Mouse (Mus musculus) urinary bladder, postnatal 4 days (tissue): ENCODE data around the gene Mical2.

Experiments
- DNase-seq, 2 experiments: peaks; one replicate each; pipeline ENCODE4 v3.0.0; 2021 to 2022; ENCODE audit warnings: low spot score in 2 of 2

Gene Mical2

DNA sequence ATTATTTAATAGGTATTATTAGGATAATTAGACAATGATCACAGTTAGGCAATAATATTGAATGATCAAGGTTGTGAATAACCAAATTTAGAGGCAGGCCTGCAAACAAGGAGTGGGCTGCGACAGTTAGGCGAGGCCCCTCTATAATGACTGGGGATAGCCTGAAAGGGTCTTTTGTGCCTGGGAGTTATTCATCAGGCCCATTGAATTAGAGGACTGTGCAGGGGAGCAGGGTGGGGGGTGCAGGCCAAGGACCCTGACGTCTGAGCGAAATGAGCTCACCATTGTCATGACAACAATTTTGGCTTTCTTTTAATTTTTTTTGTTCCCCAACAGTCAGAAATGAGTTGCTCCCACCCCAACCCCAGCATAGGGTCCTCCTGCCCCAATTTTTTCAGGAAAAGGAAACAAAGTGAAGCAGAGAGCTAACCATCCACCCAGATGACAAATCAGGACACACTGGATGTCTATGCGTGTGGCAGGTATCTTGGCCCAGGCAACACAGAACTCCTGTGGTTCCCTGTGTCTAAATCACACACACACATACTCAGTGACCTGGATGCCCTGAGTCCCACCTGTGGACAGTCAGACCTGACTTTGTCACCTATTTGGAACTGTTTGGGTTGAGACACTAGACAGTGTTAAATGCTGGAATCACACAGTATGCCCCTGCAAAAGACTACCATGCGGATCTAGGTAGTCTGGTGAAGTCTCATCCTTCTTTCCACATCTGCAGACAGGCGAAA, 173.9 kb downstream of the Mical2 start:
- DNase-seq: no peak

DNA sequence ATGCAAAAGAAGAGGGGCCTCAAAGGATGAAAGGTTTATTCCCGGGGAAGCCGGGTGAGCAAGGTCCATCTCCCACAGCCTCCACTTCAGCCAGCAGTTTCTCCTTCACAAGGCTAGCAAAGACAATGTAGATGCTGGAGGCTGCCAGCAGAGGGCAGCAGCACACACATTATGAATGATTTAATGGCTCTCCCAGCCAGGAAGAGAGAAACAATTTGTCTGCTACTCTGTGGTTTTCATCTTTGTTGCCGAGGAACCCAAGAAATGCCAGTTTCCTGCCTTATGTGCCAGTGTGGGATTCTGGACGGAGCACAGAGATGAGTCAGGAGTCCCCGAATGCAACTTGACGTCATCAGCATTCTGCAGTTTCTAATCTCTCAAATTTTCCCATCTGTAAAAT, 174.5 kb downstream of the Mical2 start:
- DNase-seq: peak; percentile 70 to 83

DNA sequence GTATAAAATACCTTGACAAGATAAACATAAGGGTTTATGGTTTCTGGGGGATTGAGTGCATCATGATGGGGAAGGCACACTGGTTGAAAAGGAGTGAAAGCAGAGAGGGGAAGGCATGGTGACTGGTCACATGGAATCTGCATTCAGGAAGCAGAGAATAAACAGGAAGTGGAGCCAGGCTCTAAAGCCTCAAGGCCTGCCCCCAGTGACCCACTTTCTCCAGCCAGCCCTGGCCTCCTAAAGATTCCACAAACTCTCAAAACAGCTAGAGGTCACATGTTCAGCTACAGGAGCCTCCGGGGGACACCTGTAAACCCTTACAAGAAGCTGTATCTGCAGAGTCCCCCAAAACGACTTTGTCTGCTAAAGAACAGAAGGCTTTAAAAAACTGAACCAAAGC, 179.4 kb downstream of the Mical2 start:
- DNase-seq: no peak

DNA sequence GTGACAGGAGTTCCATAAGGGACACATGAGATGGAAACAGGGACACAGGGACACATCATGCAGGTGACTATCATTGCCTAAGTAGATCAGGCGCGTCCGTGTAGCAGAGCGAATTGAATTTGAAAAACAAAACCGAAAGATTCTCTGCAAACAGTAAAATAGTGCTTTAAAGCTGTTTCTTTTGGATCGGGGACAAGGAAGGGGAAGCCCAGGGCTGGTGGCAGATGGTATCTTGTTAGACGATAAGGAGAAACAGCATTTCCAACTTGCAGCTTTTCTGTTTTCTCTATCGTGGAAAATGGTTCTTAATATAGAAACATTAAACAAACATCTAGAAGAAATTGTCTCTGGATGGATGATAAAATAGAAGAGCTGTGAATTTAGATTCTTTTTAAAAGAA, 179.9 kb downstream of the Mical2 start:
- no peak for DNase-seq

DNA sequence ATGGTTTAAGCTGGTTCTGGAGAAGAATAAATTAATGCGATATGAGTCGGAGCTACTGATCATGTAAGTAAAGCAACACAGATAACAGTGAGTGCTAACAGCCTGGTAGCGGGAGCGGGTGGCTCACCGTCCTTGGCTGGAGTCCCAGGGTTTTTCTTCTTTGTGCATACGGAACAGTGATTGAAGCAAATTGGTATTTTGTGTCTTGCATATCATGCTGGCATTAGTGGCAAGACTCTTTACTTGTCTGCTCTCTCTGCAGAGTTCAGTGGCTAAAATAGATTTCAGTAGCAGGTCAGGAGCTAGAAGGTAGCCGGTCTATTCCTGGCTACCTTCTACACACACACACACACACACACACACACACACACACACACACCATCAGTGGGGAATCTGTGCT, 181.9 kb downstream of the Mical2 start:
- no peak for DNase-seq

DNA sequence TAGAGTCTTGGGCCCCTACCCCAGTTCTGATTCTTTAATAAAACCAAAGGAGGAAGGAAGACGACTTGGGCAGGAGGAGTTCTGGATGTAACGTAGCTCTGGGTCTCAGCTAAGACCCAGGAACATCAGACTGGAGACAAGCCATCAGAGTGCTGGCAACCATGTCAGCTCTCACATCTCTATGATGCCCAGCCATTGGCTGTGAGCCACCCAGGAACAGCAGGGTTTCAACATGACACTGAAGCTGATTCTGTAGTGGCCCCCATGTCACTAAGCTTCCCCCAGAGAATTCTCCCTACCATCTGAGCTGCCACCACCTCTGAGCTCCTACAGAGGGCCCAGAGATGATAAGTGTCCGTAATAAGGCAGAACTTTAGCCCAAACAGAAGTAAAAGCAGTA, 184.3 kb downstream of the Mical2 start:
- DNase-seq: no peak

DNA sequence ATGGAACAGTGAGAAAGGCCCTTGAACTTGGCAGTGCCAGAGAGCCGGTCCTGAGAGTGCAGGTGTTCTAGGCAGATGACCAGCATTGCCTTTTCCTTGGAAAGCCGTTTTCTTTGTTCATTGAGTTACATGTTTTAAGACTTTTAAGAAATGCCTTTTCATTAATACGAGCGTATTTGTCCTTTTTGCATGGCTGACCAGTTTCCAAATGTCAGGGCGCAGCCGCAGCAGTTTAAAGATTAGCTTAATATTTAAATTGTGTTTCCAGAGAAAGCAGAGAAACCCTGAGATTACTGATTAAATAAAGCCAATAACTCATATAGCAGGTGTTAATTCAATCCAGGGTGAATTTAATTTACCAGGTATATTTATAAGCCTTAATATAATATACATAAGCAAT, 187.6 kb downstream of the Mical2 start:
- DNase-seq: no peak

DNA sequence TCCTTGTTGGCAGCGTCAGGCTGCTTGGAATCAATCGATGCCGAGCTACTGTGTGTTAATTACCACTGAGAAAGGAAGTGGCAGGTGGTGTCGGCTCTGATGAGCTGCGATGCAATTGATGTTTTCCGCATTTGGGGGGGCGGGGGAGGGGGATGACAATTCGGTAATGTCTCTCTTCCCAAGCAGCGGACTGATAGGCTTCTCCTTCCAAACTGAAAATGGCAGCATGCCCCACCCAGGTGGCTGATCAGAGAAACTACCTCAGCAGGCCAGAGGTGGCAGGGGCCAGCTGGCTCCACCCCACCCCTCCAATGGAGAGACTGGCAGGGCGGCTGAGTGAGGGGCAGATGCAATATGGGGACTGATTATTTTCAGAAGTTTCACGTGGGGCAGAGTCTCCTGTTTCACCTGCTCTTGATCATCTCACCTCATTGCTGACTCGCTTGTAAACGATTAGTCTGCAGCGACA, 190.4 kb downstream of the Mical2 start:
- DNase-seq: no peak

DNA sequence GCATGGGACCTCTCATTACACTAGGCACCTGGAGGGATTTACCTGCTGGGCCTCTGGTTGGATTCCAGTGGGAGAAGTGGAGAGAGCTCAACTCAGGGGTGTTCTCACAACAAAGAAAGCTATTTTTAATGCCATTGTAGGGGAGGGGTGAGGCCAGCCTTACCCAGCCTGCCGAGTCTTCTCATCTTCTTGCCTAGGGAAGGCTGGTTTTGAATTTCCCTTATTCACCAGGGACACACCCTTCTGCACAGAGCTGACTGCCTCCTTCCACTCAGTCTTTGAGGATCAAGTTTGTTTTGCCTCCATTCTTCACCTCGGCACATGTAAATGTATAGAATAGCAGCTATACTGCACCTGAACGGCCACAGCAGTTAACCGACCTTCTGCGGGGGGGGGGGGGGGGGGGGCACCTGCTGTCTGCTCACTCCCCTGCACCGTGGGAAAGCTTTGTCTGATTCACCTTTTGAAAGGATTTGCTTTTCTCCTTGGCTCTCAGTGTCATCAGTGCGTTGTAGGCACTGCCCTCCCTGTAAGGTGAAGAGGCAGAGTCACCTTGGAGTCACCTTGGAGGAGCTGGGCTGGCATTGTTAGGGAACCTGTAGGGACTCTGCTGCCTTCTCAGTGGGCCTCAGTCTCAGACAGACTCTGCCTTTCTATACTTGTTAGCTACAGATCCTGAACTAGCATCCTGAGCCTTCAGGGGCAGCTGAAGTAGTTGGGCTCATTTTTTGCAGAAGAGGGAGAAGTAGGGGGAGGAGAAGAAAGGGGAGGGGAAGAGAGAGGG, 191.3 kb downstream of the Mical2 start:
- no peak for DNase-seq

DNA sequence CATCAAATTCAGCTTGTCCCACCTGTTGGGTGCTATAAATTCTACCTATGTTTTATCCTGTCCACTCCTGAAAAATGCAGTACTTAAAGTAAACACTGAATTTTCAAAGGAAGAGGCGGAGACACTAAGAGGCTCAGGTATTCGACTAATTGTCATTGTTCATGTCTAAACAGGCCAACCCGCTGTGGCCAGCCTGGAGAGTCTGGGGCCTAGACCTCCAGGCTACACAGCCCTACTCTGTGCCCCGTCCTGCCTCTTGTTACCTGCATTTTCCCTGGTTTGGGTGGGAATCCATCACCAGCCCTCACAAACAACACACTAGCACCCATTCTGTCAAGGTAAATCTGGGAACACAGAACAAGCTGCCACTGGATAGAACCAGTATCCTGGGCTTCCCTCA, 191.9 kb downstream of the Mical2 start:
- no peak for DNase-seq

DNA sequence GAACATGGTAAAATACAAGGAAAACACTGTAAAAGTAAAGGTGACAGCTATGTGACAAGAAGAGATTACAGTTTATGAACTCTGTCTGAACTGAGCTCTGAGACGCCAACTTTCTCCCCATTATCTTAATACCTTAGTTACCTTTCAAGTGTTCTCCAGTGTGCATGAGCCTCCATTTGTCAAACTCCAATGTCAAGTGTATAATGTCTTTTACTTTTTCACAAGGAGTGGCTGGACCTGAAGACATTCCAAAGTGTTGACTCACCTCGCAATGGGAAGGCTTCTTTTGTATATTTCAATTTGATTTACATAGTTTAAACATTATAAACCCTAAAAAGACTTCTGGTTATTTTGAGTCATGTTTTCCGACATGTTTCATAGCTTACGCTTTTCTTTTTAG, 197.8 kb downstream of the Mical2 start:
- no peak for DNase-seq

DNA sequence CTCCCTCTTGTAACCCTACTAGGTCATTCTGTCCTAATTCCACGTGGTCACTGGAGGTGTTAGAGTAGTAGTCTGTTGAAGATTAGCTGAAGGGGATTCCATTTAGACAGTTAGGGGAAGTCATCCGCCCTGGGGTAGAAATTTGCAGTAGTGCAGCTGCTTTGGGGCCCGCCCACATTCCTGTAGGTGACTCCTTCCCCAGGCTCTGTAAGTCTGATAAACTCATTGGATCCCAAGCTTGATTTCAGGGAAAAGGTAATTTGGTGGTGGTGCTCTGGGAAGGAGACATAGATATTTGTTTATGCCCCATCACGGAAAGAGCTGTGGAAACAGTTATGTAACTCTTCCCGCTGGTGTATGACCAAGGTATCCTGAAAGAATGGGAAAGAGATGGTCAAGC, 201.2 kb downstream of the Mical2 start:
- no peak for DNase-seq

DNA sequence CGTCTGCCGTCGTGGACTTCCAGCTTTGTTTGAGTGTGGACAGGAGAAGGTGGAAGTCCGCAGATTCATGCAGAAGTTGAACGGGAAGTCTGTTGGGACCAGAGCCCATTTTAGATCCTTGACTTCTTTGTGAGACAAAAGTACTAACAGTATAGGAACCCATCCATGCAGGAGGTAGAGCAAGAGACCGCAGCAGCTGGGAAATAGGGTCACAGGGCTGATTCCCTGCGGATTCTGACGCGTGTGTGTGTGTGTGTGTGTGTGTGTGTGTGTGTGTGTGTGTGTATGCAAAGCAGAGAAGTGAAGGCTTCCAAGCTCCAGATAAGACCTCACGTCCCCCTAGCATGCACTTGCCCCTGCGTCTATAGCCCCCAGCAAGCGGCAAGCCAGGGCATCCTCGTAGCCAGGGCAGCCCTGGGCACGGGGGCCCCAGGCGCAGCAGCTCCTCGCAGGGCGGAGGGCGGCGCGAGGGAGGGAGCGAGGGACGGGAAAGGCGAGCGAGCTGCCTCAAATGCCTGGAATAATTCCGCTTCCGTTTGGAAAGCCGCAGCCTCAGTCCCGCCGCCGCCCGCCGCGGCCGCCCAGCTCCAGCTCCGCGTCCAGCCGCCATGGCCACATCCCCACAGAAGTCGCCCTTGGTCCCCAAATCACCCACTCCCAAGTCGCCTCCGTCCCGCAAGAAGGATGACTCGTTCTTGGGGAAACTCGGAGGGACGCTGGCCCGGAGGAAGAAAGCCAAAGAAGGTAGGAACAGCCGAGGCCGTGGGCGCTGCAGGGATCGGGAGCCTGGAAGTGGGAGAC, 201.9 kb downstream of the Mical2 start, which contains the start of gene Parva:
Parva (plus strand) TSS at position 149 of the 801 bp plus-strand sequence.
- peak; percentile 75 to 77 for DNase-seq

DNA sequence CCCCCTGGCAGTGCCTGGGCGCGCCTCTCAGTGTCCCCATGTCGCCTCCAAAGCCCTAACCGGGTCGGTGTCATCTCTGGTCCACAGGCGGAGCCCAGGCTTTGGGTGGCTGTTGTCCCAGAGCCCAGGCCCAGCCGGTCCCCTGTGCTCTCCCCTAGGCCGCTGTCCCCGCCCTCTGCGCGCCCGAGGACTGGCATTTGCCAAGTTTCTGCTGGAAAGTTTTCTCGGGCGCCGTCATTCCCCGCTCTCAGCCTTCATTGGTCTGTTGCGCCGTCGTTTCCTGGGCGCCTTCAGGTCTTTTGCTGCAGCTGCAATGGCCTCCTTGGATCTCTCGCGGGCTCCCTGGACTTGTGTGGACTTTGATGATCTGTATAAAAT, 202.5 kb downstream of the Mical2 start:
- DNase-seq: peak; percentile 84 to 91

DNA sequence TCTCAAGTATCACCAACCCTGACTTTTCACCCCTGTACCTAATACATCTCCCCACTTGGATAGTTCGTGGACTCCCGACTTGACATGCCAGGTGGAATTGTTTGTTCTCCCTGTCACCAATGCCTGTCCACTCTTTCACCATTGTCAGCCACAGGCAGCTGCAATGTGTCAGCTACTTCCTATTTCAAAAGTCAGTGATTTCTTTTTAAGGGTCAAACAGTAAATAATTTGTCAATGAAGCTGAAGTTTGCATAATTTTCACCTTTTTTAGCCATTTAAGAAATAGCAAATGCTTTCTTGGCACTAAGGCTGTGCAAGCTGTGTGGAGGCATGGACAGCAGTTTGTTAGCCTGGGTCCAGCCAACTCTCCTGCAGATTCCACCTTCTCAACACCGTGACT, 214.2 kb downstream of the Mical2 start:
- no peak for DNase-seq

DNA sequence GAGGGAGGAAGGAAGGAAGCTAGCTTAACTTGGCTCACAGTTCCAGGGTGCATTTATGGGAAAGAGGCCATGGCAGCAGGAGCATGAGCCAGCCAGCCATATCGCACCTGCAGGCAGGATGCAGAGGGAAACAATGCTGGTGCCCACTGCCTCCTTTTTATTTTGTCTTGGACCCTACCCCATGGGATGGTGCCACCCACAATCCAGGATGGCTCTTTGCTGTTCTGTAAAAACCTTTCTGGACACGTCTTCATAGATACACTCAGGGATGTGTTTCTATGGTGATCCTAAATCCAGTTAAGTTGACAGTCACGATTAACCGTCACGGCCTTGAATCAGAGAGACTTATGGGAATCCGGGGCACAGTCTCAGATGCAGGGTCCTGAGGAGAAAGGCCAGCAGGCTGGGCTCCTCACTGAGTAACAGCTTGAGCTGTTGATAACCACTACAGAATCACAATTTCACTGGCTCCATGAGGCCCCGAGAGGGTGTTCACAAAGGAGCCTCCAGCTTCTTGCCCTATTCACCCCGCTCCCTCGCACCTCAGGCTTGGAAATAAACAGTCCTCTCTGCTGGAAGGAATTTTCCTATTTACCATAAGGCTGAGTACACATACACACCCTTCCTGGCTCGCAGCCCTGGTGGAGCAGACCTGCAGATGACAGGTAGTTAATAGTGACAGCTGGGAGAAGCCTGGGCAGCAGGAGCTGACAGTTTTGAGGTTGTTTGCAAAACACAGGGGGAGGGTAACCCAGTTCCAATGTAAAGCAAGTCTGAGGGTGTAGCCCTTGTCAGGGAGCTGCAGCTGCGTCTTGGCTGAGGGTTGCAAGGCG, 218.7 kb downstream of the Mical2 start:
- DNase-seq: no peak

DNA sequence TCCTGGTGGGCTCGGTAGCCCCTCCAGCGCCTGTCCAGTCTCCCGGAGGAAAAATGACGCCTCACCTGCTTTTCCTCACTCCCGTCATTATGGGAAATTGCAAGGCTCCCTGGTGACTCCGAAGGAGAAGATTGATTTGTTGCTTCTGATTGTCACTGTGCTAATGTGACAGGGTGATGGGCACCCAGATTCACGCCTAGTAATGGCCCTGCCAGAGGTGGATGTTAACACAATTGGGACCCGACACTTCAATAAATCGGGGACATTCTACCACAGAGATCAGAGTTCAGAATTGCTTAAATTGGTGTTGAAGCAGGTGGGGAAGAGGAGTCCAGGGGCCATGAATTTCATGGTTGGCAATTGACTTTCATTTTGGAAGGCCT, 219.3 kb downstream of the Mical2 start:
- DNase-seq: no peak

DNA sequence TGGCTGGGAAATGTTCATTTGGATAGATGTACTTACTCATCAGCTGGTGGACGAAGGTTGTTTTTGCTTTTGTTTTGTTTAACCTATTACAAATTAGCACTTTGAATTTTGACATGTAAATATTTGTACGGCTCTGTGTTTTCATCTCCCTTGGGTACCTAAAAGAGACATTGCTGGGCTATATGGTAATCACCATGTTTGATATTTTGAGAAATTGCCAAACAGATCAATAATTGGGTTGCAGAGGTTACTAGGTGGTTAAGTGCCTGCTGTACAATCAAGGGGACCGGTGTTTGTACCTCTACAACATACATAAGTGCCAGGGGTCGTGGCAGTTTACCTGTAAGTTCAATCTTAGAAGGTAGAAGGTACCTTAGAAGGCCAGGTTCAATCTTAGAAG, 220.8 kb downstream of the Mical2 start:
- DNase-seq: no peak

DNA sequence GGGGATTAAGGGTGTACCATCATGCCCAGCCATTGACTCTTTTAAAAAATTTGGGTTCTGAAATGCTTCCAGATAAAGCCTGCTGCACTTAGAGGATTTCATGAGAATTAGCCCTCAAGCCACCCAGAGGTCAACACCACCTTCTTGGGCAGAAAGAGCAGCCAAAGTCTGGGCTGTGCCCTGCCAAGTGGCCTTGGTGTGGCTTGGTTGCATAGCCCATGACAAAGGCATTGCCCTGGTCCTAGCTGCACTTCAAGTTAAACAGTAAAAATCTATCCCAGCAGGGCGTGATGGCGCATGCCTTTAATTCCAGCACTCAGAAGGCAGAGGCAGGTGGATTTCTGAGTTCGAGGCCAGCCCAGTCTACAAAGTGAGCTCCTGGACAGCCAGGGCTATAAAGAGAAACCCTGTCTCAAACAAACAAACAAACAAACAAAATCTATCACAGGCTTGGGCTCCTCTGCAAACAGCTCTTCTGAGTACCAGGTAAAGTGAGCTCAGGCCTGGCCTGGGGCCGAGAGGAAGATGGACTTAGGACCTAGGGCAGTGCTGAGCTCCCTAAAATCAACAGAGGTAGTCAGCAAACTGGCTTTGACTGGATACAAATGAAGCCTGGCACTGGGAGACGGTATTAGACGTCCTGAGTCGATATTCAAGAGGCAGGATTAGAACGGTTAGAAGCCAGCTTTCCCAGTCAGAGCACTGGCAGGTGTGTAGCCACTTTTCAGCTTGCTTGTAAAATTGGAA, 224.5 kb downstream of the Mical2 start:
- no peak for DNase-seq

DNA sequence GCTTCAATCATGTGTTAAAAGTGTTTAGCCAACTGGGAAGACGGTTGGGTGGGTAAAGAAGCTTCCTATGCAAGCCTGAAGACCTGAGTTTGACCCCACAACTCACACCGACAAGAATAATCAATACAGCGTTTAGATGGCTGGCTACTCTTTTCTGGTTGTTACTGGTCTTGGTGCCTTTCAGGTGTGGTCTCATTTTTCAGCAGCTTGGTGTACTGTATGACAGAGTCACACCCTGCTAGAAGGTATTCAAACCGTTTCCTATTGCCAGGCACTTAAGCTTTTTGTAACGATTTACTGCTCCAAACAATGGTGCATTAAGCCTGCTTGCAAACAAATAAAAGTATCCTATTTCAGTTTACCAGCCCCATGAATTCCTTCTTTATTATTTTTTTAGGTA, 226.8 kb downstream of the Mical2 start:
- no peak for DNase-seq

DNA sequence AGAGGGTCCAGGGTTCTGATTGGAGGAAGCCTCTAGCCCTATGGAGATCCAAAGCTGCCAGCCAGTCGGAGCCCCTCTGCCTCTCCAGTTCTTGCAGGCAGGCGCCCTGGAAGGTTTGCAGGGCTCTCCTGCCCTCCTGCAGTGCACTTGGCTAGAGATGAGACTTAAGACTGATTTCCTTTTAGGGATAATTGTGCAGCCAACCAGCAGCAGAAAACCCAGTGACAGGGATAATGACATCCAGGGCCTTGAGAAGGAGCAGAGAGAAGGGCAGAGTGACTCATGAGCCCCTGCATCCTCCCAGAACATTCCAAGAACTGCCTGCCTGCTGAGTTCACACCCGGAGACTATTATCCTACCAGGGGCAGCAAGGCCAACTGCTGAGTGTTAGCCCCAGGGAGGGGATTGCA, 228.2 kb downstream of the Mical2 start:
- DNase-seq: no peak
